In genomic region chr2:69471837-69472236, GRCm38 (mm10) we compare ENCODE assay signal across 16 mouse cellular contexts.
DNase-seq lines count a peak whose midpoint lies in the region; ATAC-seq and TF ChIP-seq lines count a peak whose summit lies in the region.
"Had no signal": no experiment of that assay in that cellular context is flagged by ENCODE, and none has a peak within 500 bp of the region (broad histone marks: within the 10 kb centered on the region; RNA-seq: fewer than 3 reads in every experiment).

No protein-coding gene starts in this region.

- no peak overlapping the region for H3K9ac ChIP-seq in hindbrain, postnatal 0 days (replicated peaks; ENCODE audit: low read length)
- H3K9ac ChIP-seq in hindbrain, embryonic 14.5 days, result no peak overlapping the region
- H3K9ac ChIP-seq in midbrain, postnatal 0 days (replicated peaks; ENCODE audit: low read length, poor library complexity, severe bottlenecking), result no peak overlapping the region
- H3K9ac ChIP-seq: hindbrain, embryonic 15.5 days; liver, embryonic 13.5 days had no signal

- H3K9me3 ChIP-seq in hindbrain, postnatal 0 days (ENCODE audit: low read length), result no peaks in the 10 kb centered on the region
- no peaks in the 10 kb centered on the region for H3K9me3 ChIP-seq in hindbrain, embryonic 14.5 days (ENCODE audit: control insufficient read depth, low read length)
- no peaks in the 10 kb centered on the region for H3K9me3 ChIP-seq in midbrain, postnatal 0 days (ENCODE audit: low read length)
- no peaks in the 10 kb centered on the region for H3K9me3 ChIP-seq in midbrain, embryonic 10.5 days (replicated peaks)
- H3K9me3 ChIP-seq: forebrain, embryonic 10.5 days; hindbrain, embryonic 15.5 days; liver, embryonic 13.5 days; megakaryocyte, embryonic 14.5 days had no signal

- H3K36me3 ChIP-seq in hindbrain, postnatal 0 days (ENCODE audit: insufficient read depth, low read length), result no peaks in the 10 kb centered on the region
- no peaks in the 10 kb centered on the region for H3K36me3 ChIP-seq in hindbrain, embryonic 14.5 days (replicated peaks; ENCODE audit: control insufficient read depth, insufficient read depth)
- no peaks in the 10 kb centered on the region; the same call in 1 of the 2 replicates for H3K36me3 ChIP-seq in midbrain, postnatal 0 days (ENCODE audit: insufficient read depth, low read length)
- peaks cover 62% of the 10 kb centered on the region for H3K36me3 ChIP-seq in midbrain, embryonic 10.5 days
- H3K36me3 ChIP-seq: hindbrain, embryonic 15.5 days; liver, embryonic 13.5 days had no signal

- 92% methylated on average over 4 of the region's 4 CpGs for WGBS in hindbrain, postnatal 0 days
- WGBS in hindbrain, embryonic 14.5 days, result 94% methylated on average over 4 of the region's 4 CpGs
- WGBS in midbrain, postnatal 0 days, result 96% methylated on average over 4 of the region's 4 CpGs
- WGBS in midbrain, embryonic 10.5 days, result 93% methylated on average over 4 of the region's 4 CpGs

- no peak overlapping the region for H3K4me3 ChIP-seq in hindbrain, postnatal 0 days (ENCODE audit: low read length)
- no peak overlapping the region for H3K4me3 ChIP-seq in hindbrain, embryonic 14.5 days (replicated peaks; ENCODE audit: low read length)
- H3K4me3 ChIP-seq in midbrain, postnatal 0 days (ENCODE audit: low read depth, low read length), result no peak overlapping the region
- no peak overlapping the region for H3K4me3 ChIP-seq in midbrain, embryonic 10.5 days
- H3K4me3 ChIP-seq: forebrain, embryonic 10.5 days; hindbrain, embryonic 15.5 days; liver, embryonic 13.5 days; megakaryocyte, embryonic 14.5 days; myocyte had no signal

- peak; percentile 58 for TF ChIP-seq CTCF in hindbrain, postnatal 0 days (IDR thresholded peaks at IDR 0.05; ENCODE audit: low read depth)
- TF ChIP-seq CTCF in midbrain, postnatal 0 days (IDR thresholded peaks at IDR 0.05), result peak; percentile 64
- peak; percentile 10; the same call in 1 of the 2 replicates for TF ChIP-seq CTCF in brain, embryonic 14.5 days (IDR thresholded peaks at IDR 0.05; ENCODE audit: borderline replicate concordance, extremely low read depth, insufficient read depth, insufficient read length)

- no peak overlapping the region for H3K27ac ChIP-seq in hindbrain, postnatal 0 days
- no peak overlapping the region for H3K27ac ChIP-seq in hindbrain, embryonic 14.5 days
- no peak overlapping the region for H3K27ac ChIP-seq in midbrain, postnatal 0 days (ENCODE audit: low read depth, low read length)
- H3K27ac ChIP-seq in midbrain, embryonic 10.5 days (replicated peaks), result no peak overlapping the region
- H3K27ac ChIP-seq: forebrain, embryonic 10.5 days; hindbrain, embryonic 15.5 days; liver, embryonic 13.5 days had no signal

- TF ChIP-seq POLR2A in brain, embryonic 14.5 days (IDR thresholded peaks at IDR 0.05; ENCODE audit: borderline replicate concordance, extremely low read depth, insufficient read depth, insufficient read length, poor library complexity, severe bottlenecking), result no peak

- peak; percentile 63 for DNase-seq in hindbrain, postnatal 0 days (ENCODE audit: low spot score)
- no peak for DNase-seq in hindbrain, embryonic 14.5 days (ENCODE audit: low spot score)
- DNase-seq in midbrain, postnatal 0 days (ENCODE audit: low spot score), result peak; percentile 44
- DNase-seq in midbrain, embryonic 10.5 days (ENCODE audit: low spot score), result no peak
- peak; percentile 42 for DNase-seq in brain, embryonic 14.5 days (ENCODE audit: low read depth)
- peak; percentile 57 for DNase-seq in lung, postnatal 36 days
- DNase-seq in thymus, adult 18-20 months, result no peak
- DNase-seq: adrenal gland, postnatal 25 days; gastrocnemius, postnatal 25 days; kidney, postnatal 10 days; layer of hippocampus, postnatal 36 days; liver, embryonic 13.5 days had no signal

- H3K27me3 ChIP-seq in hindbrain, postnatal 0 days (ENCODE audit: insufficient read depth, low read length), result no peaks in the 10 kb centered on the region
- no peaks in the 10 kb centered on the region for H3K27me3 ChIP-seq in hindbrain, embryonic 14.5 days (ENCODE audit: control insufficient read depth, insufficient read depth, low read length)
- H3K27me3 ChIP-seq in midbrain, postnatal 0 days (ENCODE audit: insufficient read depth, low read length), result no peaks in the 10 kb centered on the region
- no peaks in the 10 kb centered on the region for H3K27me3 ChIP-seq in midbrain, embryonic 10.5 days (ENCODE audit: low read depth, poor library complexity, severe bottlenecking)
- H3K27me3 ChIP-seq: hindbrain, embryonic 15.5 days; liver, embryonic 13.5 days; megakaryocyte, embryonic 14.5 days had no signal

- no peaks in the 10 kb centered on the region for H3K4me1 ChIP-seq in hindbrain, postnatal 0 days (ENCODE audit: insufficient read depth, low read length)
- H3K4me1 ChIP-seq in hindbrain, embryonic 14.5 days (replicated peaks; ENCODE audit: control insufficient read depth, insufficient read depth, low read length), result no peaks in the 10 kb centered on the region
- H3K4me1 ChIP-seq in midbrain, postnatal 0 days (ENCODE audit: insufficient read depth, low read length), result no peaks in the 10 kb centered on the region
- H3K4me1 ChIP-seq in midbrain, embryonic 10.5 days, result no peaks in the 10 kb centered on the region
- H3K4me1 ChIP-seq: forebrain, embryonic 10.5 days; hindbrain, embryonic 15.5 days; liver, embryonic 13.5 days; megakaryocyte, embryonic 14.5 days had no signal

- no peak for ATAC-seq in hindbrain, postnatal 0 days
- no peak for ATAC-seq in hindbrain, embryonic 14.5 days (ENCODE audit: low FRiP score)
- ATAC-seq in midbrain, postnatal 0 days (ENCODE audit: low FRiP score), result no peak

- no peak overlapping the region for H3K4me2 ChIP-seq in hindbrain, postnatal 0 days (ENCODE audit: low read depth, low read length)
- no peak overlapping the region for H3K4me2 ChIP-seq in hindbrain, embryonic 14.5 days (replicated peaks)
- no peak overlapping the region for H3K4me2 ChIP-seq in midbrain, postnatal 0 days (ENCODE audit: low read depth, low read length, poor library complexity, severe bottlenecking)
- H3K4me2 ChIP-seq: hindbrain, embryonic 15.5 days; liver, embryonic 13.5 days had no signal

Comparison
In these comparisons a context has a peak if more than half of its experiments do, and no peak if none do; other contexts are left out.
1. DNase-seq: peak in hindbrain, postnatal 0 days (single experiment), midbrain, postnatal 0 days (single experiment), brain, embryonic 14.5 days (single experiment) and lung, postnatal 36 days (single experiment); none in hindbrain, embryonic 14.5 days (single experiment), midbrain, embryonic 10.5 days (single experiment) and thymus, adult 18-20 months (0 of 2).
2. CTCF ChIP-seq: peak in every context shown above with its lines; median percentile 64 in midbrain, postnatal 0 days; 58 in hindbrain, postnatal 0 days; 10 in brain, embryonic 14.5 days.